Mouse (Mus musculus) gastrocnemius, postnatal 4 days (tissue): ENCODE measurements around the gene Fignl2. TPM values are rescaled to one million over a fixed set of nuclear protein-coding genes. Genes with fewer than 3 reads are reported as not detected.
A peak's percentile ranks its signal among the peaks of the same experiment; 100 is the strongest.
"Not testable (repeated sequence)": the region's sequence is repeated elsewhere in the genome, so short reads cannot be mapped to it uniquely, and the experiment has no call there.

ENCODE experiments used
- DNase-seq, 2 experiments: peaks; one replicate each; pipeline ENCODE4 v3.0.0; 2021 to 2022; ENCODE audit warnings: low spot score in 2 of 2, mixed read lengths in 2 of 2
- long read RNA-seq, 2 experiments: library from polyadenylated mRNA; stranded (forward); transcript quantifications; one replicate each; pipeline ENCODE4 v2.0.0; 2021
- total RNA-seq, 2 experiments: library from RNA; stranded (reverse); gene quantifications; 2 replicates each; pipeline ENCODE4 v1.2.3; 2021

The Fignl2 gene
- total RNA-seq: 1 to 10 TPM; 3.2 to 4.1 TPM
- long read RNA-seq, experiment 1: 0 reads
- long read RNA-seq, experiment 2: 0 reads

DNA sequence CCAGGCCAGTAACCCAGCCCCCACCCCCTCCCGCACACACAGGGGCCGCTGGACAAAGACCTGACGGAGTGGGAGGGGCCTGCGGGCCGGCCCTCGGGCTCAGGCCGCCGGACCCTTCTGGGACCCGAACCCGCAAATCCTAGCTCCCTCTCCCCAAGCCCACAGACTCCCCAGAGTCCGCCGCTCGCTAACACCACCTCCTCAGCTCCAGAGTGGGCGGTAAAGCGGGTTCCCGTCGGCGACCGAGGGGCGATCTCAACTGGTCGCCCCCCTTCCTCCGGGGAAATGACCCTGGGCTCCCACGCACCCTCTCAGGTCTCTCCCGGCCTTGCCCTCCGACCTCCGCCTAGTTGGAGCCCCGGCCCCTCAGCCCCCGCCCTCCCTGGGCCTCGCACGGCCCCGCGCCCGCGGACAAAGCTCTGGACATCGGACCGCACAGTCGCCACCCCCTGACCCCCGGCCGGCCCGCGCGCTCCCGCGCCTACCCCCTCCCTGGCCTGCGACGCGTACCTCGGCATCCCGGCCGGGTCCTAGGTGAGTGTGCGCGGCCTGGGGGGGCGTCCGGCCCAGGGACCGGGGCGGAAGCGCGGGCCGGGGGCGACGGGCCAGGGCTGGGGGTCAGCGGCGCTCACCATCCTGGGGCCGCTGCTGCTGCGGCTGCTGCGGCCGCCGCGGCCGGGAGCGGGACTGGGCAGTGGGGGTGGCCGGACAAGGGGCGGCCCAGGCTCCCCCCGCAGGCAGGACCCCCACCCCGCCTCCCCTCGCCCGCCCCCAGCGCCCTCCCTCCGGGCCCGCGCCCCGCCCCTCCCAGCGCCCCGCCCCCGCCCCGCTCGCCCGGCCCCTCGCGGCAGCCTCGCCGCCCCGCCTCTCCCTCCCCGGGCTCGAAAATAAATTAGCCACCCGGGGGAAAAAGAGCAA, at the start of gene Fignl2:
Gene Fignl2 (minus strand): TSS at position 755 of the 918 bp plus-strand sequence.
- DNase-seq: peak; percentile 33 to 58

DNA sequence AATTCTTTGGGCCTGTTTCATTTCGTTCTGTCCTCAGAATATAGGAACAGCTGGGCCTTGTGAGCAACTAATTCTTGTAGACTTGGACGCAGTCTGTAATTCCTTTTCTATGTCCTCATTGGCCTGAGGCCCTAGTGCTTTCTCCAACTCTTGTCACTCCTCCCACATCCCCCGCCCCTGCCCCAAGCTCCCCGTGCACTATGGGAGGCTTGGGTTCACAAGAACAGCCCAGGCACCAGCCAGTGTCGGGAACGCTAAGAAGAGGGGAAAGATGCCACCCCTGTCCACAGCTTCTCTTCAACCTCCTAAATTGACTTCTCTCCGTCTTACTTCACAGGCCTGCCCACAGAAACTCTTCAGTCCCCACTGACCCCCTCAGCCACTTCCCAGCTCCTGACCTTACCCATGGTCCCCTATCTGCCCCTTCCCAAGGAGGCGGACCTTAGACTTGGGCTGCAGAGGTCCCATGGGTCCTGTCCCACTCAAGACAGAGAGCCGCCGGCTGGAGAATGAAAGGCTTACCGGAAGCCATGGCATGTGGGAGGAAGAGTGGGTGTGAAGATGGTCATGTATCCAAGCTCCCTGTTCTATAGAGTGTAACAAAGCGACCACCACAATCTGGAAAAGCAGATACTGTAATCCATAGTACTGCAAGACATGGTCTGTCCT, 48.6 kb upstream of the Fignl2 start:
- DNase-seq: peak; percentile 67 to 82

DNA sequence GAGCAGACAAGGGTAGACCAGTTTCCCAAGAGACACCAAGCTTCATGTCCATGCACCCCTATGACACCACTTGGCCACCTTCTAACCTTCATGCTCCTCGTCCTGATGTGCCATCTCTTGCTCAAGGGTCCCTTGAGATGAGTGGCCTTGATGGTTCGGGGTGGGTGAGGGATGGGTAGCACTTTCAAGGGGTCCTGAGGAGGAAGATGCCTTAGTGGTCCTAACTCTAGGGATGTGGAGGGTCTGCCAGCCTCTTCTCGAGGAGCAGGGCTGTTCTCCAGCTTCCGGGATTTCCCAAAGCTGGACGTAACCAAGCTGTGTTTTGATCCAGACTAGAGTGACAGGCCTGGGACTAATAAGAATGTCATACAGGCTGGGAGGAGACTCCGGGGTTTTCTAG, 47.2 kb upstream of the Fignl2 start:
- no peak for DNase-seq

DNA sequence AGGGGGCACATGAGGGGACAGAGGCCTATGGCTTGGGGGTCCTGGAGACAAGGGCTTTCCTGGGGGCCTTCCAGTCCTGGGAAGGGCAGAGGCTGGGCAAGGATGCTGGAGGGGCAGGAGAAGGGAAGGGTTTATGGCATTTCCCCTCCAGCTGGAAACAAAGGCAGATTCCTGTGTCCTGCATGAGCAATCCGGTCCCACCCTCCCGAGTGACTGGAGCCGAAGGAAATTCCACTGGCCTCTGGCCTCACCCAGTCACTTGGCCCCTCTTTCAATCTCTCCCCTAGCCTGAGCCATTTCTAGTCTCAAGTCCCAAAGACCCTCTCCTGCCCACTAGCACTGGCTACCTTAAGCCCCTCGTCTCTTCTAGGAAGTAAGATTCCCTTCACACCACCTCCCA, 44.8 kb upstream of the Fignl2 start:
- peak in 1 of 2 experiments; percentile 30 for DNase-seq

DNA sequence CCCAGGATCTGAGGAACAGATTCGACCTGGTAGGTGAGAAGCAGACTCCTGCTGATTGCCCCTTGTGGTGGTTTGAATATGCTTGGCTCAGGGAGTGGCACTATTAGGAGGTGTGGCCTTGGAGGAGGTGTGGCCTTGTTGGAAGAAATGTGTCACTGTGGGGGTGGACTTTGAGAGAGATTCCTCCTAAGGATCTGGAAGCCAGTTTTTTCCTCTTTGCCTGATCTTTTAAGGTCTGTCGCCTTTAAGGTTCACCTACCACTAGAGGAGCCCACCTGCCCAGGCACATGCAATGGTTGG, 43.9 kb upstream of the Fignl2 start:
- DNase-seq: no peak

DNA sequence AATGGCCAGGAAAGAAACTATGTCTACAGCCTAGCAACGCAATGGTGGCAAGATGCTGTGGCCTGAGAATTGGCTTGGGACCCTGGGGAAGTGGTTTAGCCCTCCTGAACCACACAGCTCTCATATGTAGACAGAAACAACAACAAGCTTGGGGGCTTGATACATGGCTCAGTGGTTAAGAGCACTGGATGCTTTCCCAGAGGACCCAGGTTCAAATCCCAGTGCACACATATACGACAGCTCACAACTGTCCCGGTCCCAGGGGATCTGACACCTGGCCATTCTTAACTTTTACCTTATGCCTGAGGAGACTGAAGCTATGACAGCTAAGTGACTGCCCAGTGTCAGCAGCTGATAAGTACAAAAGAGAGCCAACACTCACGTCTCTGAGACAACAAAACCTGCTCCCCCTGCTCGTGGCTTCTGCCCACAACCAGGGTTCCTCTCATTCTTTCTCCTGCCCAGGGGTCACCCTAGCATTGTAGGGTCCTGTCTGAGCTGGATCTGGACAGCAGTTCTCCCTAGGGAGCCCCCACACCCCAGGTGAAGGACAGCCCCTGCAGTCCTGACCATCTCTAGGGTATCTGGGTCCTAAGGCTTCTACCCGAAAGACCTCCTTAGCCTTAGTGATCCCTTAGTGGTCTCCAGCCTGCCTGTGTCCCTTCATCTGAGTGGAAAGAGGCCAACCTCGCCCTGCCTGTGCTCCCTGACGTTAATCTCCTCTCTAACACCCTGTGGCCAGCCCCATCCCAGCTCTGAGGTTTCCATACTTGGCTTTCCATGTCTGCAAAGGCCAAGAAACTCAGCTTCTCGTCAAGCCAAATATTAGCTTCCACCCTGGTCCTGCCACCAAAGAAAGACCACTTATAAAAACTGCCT, 43.3 kb upstream of the Fignl2 start:
- DNase-seq: no peak

DNA sequence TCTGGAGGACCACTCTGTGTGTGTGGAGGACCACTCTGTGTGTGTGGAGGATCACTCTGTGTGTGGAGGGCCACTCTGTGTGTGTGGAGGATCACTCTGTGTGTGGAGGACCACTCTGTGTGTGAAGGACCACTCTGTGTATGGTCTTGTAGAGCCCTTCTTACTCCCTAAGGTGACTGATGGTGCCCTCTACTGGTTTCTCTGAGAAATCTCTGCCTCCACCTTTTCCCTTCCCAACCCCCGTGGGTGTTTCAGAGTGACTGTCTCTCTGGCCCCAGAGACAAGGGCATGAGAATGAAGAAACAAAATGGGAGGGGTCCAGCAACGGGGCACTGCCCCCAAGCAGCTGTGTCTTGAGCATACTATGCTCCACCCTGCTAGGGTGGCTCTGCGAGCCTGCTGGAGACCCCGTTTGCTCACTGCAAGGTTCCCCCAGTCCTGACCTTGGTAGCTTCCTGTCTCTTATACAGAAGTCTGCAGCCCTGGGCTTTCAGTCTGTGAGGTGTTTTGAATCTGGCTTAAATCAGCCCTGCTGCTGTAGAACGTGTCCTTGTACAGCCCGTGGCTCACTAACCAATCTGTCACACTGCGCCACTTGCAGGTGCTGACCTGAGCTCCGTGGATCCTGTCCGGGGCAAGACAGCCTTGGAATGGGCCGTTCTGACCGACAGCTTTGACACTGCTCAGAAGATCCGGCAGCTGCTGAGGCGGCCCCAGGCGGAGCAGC, 40.2 kb upstream of the Fignl2 start:
- DNase-seq: no peak

DNA sequence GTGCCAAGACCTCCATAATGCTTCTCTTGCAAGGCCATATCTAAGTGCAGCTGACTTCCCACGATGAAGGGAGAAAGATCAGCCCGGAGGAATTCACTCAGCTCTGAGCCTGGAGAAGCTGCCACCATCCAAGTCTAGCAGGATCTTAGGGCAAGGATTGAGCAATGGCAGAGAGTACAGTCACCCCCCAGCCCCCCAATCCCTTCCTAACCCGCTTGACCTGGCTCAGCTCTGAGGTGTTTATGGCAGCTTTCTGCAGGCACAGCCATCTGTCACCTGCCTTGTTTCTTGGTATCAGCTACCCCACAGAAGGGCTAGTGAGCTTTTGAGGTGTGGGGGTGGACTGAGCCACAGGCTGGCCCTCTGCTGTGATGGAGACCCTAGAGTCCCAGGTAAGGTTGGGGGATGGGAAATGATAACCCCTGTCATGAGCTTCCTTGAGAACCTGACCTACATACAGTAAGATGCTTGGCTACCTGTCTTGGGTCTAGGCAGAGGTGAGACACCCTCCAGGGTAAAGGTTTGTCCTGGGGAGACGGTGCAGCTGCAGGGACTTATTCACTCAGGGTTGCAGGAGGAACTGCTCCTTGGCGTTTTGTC, 37.2 kb upstream of the Fignl2 start, which contains the start of gene Ankrd33:
Gene Ankrd33 (plus strand): TSS at position 245 of the 600 bp plus-strand sequence.
- DNase-seq: no peak

DNA sequence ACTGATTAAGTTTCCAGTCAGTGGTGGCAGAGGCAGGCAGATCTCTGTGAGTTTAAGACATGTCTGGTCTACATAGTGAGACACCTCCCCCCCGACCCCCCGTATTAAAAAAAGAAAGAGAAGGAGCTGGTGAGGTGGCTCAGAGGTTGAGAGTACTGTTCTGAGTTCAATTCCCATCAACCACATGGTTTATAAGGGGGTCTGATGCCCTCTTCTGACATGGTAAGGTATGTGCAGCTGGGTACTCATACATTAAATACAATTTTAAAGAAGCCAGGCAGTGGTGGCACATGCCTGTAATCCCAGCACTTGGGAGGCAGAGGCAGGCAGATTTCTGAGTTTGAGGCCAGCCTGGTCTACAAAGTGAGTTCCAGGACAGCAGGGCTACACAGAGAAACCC, 35.4 kb upstream of the Fignl2 start:
- not testable (repeated sequence) for DNase-seq

DNA sequence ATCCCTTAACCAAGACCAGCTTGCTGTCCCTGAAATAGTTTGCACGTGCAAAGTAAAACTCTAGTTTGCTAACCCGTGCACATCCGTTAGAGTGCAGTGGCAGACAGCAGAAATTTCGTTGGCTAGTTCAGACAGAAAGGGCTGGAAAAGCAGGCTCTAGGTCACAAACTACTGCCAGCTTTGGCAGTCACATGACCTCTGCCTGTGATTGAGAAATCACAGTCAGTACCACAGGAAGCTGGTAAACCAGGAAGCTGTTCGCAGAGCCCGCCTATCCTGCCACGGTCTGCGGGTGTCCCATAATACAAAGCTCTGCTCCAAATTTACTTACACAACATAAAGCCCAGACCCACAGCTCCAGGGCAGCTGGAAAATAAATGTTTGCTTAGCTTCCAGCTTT, 34.8 kb upstream of the Fignl2 start:
- DNase-seq: no peak

DNA sequence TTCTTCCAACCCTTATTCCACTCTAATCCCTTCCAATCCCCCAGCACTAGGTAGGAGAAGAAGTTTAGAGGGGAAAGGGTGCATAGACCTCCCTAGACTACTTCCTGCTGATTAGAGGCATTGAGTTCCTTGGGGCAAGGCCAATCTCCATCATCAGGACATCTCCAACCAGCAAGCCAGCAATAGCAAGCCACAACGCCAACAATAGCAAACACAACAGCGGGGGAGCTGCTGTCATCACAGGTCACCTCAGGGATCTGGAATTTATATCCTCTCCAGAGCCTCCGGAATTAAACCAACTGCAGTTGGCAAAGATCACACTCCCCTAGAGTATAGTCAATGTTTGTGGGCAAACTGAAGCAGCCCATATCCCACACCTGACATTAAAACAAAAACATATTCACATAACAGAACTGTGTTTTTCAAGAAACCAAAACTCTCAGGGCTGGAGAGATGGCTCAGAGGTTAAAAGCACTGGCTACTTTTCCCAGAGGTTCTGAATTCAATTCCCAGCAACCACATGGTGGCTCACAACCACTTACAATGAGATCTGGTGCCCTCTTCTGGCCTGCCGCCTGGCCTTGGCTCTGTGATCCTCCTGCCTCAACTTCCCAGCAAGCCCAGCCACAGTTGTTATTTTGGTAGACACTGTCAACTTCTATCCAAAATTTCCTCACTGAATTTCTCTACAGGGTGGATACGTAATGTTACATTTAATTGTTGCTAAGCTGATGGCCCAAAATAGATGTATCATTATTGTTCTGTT, 29.7 kb upstream of the Fignl2 start:
- DNase-seq: no peak

DNA sequence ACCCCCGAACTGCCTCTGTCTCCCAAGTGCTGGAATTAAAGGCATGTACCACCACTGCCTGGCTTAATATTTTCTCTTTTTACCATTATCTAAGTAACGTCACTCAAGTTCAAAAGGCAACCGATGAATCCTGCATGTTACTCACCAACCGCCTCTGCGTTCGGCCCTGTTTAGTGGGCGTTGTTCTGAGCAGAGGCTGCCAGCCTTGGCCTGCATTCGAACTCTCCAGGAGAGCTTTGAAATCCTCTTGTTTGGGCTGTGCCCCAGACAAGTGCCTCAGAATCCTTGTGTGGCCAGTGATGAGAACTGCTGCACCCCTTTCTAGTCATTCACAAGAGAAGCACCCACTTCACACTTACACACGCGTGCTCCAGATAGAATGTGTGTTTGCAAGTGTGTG, 27.6 kb upstream of the Fignl2 start:
- no peak for DNase-seq

DNA sequence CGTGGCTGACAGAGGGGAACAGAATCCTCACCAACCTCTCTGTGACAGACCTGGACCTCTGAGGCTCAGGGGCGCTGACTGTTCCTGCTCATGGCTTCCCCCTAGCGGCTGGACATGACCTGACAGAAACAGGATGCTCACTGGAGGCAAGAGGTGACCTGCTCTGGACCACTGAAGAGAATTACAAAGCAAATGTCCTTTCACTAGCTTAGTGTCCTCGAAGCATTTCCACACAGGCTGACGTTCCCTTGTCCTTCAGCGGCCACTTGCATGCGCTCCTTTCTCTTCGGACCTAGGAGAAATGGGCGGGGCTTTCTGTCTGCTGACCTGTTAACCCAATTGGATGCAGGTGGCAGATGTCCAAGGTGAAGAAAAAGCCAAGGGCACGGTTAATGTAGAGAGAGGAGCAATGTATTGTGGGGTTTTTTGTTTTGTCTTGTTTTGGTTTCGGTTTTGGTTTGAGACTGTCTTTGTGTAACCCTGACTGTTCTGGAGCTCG, 27.2 kb upstream of the Fignl2 start:
- DNase-seq: peak; percentile 57 to 76

DNA sequence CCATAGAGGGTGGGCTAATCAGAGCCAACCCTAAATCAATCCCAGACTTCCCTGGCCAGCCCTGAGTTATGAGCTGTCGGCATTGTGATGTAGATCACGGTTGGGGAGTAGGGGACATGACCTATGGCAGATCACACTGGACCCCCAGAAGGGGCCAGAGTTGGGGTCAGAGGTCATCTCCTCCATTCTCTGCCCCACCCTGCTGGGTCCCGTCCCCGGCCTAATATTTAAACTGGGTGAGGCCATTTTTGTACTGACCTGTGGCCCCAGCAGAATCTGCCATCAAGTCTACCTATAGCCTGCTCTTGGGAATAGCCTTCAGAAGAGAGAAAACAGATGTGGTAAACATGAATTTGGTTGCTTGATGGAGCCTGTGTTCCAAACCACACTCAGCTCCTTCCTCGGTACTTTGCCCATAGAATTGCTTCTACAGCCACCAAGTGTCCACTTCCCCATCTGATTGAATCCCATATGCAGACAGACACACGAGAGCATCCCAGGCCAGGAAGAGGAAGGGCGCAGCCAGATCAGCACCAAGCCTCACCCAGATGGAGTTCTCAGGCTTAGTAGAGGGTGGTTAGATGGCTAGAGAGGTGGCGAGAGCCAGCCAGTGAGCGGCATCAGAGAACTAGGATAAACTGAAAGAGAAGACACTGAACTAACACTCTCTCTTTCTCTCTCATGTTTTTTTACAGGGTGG, 25.4 kb upstream of the Fignl2 start:
- no peak for DNase-seq

DNA sequence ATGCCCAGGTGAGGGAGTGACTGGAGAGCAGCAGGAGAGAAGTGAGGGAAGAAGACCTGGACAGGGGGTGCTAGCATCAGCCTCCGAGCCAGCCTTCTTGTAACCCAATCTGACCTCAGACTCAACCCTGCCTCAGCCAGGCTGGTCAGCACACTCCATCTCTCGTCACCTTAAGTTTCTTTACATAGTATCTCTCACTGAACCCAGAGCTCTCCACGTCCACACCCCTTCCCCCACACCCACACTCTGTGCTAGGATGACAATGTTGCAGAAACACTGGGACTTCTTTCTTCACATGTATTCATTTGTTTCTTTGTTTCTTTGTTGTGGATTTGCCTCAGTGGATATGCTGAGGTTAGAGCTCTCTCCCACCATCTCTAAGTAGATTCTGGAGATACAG, 22.6 kb upstream of the Fignl2 start:
- DNase-seq: no peak

DNA sequence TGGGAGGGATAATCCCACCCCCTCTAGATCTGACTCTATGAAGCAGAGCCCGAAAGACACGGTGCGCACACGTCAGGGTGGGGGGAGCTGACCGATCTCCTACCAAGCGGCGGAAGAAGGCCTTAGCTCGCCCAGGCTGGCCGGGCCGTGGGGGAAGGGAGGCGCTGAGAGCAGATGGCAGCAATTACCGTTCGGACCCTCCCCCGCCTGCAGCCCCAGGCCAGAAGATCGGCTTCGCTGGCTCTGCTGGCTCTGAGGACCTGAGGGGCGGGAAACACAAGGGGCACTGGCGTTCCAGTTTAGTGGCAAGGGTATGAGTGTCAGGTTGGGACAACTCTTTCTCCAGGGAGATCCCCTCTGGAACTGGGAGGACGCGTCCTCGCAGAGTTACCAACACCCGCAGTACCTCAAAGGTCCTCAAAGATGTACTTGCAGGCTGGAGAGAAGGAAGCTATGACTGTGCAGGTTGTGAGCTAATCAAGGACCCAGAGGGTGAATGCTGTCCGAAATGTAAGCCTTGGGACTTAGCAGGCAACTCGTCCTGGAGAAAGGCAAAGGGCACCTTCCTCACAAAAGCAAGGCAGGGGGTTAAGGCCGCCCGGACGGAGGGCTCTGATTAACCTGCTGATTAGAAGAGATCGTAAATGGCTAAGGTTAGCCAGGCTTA, 19.8 kb upstream of the Fignl2 start:
- peak in 1 of 2 experiments; percentile 57 for DNase-seq

DNA sequence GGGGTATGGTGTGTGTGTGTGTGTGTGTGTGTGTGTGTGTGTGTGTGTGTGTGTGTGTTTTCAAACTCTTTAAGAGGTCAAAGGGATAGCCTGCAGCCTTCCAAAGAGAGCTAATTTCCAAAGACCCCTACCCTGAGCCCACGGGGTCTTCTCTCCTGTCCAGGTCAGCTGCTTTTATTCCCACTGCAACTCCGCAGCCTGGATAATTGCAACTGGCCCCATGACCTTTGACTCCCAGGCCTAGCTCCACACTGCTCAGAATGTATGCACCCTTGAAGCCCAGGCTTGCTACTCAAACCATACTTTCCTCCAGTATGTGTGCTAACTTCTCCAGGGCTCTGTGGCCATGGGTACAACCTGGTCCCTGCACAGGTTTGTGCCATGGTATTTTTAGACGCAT, 17.0 kb upstream of the Fignl2 start:
- no peak for DNase-seq

DNA sequence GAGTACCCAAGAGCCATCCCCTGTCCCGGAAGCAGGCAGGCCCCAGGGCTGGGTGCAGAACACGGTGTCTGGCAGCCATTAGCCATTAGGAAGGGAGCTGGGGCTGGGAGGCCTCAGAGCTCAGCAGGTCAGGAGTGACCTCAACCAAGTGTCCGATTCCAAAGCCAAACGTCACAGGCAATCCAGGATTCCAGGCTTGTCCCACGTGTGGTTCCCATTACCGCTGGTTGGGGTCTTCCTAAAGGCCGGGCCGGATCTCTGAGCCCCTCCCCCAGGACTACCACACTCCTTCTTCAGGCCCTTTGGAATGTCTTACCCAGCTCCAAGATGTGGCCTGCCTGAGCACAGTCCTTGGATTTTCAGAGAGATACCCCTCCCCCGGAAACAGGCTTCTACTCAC, 16.6 kb upstream of the Fignl2 start:
- DNase-seq: no peak
